Mouse (Mus musculus) layer of hippocampus, postnatal 25 days (tissue): Measurements from ENCODE around the gene Pnmt. TPM values are rescaled to one million over a fixed set of nuclear protein-coding genes. Genes with fewer than 3 reads are reported as not detected.

ENCODE experiments used
- DNase-seq, 2 experiments: peaks; one replicate each; pipeline ENCODE4 v3.0.0; 2022; ENCODE audit warnings: mixed read lengths in 2 of 2, low spot score in 1 of 2; ENCODE audit errors: extremely low spot score in 1 of 2
- total RNA-seq, 2 experiments: library from RNA; stranded (reverse); gene quantifications; 2 replicates each; pipeline ENCODE4 v1.2.3; 2021

Pnmt gene
- total RNA-seq, 2 experiments from 2014 or later, result not detected

- no peak for DNase-seq
These were observed 26.6 kb downstream of the Pnmt start for GRCm38 (mm10) chr11:98412797-98413301.

DNA sequence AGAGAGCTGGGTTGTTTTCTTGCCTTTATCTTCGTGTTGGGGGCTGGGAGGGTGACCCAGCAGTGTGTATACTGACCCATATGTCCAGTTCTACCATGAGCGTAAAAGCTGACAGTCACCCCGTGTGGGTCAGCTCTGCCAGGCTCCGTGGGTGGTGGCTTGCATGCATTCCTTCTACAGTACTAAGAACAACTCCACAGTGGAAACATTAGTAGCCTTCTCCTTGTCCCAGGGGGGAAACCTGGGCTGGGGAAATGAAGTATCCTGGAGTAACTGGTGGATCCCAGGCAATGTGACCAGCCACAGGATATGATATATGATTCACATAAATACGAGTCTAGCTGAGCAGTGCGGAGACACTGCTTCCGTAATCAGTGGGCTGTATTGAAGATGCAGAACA is 27.5 kb downstream of the Pnmt start:
- no peak for DNase-seq

DNA sequence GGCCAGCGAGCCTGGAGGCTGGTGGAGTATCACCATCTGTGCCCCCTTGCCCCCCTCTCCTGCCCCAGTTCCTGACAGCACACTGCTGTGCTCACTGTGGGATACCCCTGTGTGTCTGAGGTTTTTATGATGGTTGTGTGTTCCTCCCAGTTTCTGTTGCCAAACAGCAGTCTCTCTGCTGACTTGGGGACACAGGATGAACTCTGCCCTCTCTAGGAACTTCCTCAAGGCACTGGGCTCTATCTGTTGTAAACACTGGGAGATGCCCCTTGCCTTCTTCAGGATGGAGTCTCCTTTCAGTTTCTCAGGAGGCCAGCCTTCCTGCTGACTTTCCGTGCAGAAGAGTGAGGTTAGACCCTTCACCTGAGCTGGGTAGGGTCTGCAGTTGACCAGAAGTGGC is 27.9 kb downstream of the Pnmt start:
- no peak for DNase-seq

- no peak for DNase-seq
These were observed 30.8 kb downstream of the Pnmt start for GRCm38 (mm10) chr11:98417074-98417473.

DNA sequence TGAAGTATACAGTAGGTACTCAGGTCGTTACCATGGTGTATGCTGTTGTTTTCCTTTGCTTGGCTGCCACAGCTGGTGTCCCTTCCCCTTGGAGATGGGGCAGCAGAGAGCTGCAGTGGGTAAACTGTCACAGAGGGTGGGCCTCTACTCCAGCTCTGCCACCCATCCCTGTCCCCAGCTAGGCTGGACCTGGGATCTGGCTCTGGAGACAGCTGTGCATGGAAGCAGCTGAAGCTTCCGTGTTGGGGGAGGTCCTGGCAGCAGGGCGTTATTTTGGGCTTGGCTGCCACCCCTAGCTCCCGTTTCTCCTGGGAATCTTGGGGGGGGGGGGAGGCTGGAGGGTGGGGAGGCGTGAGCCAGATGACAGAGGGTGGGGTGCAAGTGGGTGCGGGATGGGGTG is 32.0 kb downstream of the Pnmt start:
- DNase-seq, result no peak

- no peak for DNase-seq
These were observed 32.8 kb downstream of the Pnmt start for GRCm38 (mm10) chr11:98418939-98419547.

DNA sequence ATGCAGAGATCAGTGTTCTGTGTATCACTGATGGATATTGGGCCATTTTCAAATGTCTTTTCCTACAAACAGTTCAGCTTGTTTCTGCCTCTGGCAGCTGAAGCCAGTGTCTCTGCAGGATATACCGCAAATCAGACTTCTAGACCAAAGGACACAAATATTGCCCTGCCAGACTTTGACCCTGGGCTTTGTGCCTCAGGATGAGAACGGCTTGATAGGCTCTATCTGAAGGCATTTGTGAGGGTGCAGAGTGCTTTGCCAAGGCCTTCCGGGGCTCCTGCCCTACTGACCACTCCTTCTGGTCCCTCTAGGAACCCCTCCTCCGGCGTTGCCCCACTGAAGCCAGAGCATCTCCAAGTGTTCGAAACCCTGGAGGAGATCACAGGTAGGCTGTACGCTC is 40.3 kb downstream of the Pnmt start:
- no peak for DNase-seq

- DNase-seq, result no peak
These were observed 42.2 kb downstream of the Pnmt start for GRCm38 (mm10) chr11:98428436-98428835.

- no peak for DNase-seq
These were observed 45.7 kb downstream of the Pnmt start for GRCm38 (mm10) chr11:98431743-98432502.

DNA sequence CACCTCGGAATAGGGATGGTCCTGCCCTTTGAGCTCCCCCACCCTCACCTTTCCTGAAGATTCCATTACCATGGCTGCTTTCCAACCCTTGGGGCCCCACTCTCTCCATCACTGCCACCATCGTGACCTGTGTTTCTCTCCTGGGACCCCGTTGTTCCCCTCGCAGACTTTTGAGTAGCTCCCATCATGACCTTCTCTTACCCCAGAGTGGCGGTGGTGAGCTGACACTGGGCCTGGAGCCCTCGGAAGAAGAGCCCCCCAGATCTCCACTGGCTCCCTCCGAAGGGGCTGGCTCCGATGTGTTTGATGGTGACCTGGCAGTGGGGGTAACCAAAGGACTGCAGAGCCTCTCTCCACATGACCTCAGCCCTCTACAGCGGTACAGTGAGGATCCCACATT is 49.5 kb downstream of the Pnmt start:
- DNase-seq, result no peak

DNA sequence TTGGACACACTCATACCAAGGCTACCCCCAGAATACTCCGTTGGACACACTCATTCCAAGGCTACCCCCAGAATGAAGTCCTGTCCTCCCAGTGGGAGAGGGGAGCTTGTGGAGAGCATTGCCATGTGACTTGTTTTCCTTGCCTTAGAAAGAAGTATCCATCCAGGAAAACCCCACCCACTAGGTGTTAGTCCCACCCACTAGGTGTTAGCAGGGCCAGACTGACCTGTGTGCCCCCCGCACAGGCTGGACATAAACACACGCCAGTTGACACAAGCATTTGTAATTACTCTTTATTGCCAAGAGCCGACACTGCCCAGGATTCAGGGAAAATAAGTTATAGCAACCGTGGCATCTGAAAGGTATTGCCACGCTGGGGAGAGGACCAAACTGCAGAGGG is 51.2 kb downstream of the Pnmt start:
- no peak for DNase-seq

Other genes with a start within 250 kb of the Pnmt start
- gene Fbxl20, start 236.0 kb upstream of the Pnmt start, total RNA-seq, result 10 to 100 TPM; 32.4 to 32.9 TPM
- gene Med1, start 193.2 kb upstream of the Pnmt start, total RNA-seq, result 10 to 100 TPM; 49.5 to 54.0 TPM
- 10 to 100 TPM; 32.2 to 41.0 TPM for gene Cdk12, start 183.4 kb upstream of the Pnmt start, total RNA-seq
- 100 to 1,000 TPM; 139 to 148 TPM for gene Neurod2, start 56.8 kb upstream of the Pnmt start, total RNA-seq
- 10 to 100 TPM; 45.4 to 49.9 TPM for gene Ppp1r1b, start 38.0 kb upstream of the Pnmt start, total RNA-seq
- gene Stard3, start 28.1 kb upstream of the Pnmt start, total RNA-seq, result 10 to 100 TPM; 31.5 to 34.3 TPM
- gene Tcap, start 2.6 kb upstream of the Pnmt start, total RNA-seq, result under 1 TPM; 0.66 to 0.76 TPM
- gene Pgap3, start 14.0 kb downstream of the Pnmt start, total RNA-seq, result 1 to 10 TPM; 8.9 to 9.6 TPM
- 1 to 10 TPM; 1.4 to 3.5 TPM for gene Erbb2, start 26.0 kb downstream of the Pnmt start, total RNA-seq
- gene Mien1, start 52.5 kb downstream of the Pnmt start, total RNA-seq, result 100 to 1,000 TPM in 1 of 2 experiments, 10 to 100 TPM in 1; 92.2 to 104 TPM
- 1 to 10 TPM; 1.4 to 2.1 TPM for gene Grb7, start 59.9 kb downstream of the Pnmt start, total RNA-seq
- under 1 TPM in 1 of 2 experiments, not detected in 1; 0.52 TPM for gene Ikzf3, start 159.6 kb downstream of the Pnmt start, total RNA-seq
- not detected for gene Zpbp2, start 164.6 kb downstream of the Pnmt start, total RNA-seq
- 10 to 100 TPM; 47.7 to 57.5 TPM for gene Ormdl3, start 200.9 kb downstream of the Pnmt start, total RNA-seq
- gene Lrrc3c, start 211.8 kb downstream of the Pnmt start, total RNA-seq, result not detected
- 10 to 100 TPM; 10.4 to 12.4 TPM for gene Gm12355, start 239.2 kb downstream of the Pnmt start, total RNA-seq
- gene Gsdma3, start 239.9 kb downstream of the Pnmt start, total RNA-seq, result not detected